Mouse (Mus musculus): Measurements from ENCODE around the gene Fn1.

DNA sequence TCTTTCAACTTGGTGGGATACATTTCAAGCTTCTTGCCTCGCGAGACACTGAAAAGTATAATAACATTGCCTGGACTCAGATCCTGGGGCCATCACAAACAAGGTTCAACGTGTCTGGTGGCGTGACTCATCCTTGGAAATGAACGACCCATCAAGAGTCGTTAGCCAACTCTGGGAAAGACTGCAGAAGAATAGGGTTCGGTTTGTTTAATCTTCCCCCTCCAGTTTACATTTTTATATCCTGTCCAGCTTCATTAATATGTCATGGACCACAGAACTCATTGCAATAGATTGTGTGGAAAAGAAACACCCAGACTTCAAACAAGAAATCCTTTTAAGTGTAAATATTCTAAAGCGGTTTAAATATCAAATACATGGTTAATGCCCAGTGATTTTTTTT is 22.8 kb downstream of the Fn1 start:
- no peak for TF ChIP-seq CTCF (IDR thresholded peaks at IDR 0.05; ENCODE audit: control insufficient read depth, insufficient read depth, low read length)
- no peak for TF ChIP-seq POLR2A (IDR thresholded peaks at IDR 0.05; ENCODE audit: borderline replicate concordance, control insufficient read depth, low read depth, low read length)

Data from bone marrow, adult 2 months (tissue).